Mouse (Mus musculus): Measurements from ENCODE around the gene Prox1. TPM values are rescaled to one million over a fixed set of nuclear protein-coding genes. Genes with fewer than 3 reads are reported as not detected.

Prox1 gene
- total RNA-seq, 2 experiments from 2014 or later = 25.6 to 31.7 TPM

GRCm38 (mm10) chr1:190079643-190080275 lies 90.8 kb downstream of the Prox1 start:
- no peak for DNase-seq

DNA sequence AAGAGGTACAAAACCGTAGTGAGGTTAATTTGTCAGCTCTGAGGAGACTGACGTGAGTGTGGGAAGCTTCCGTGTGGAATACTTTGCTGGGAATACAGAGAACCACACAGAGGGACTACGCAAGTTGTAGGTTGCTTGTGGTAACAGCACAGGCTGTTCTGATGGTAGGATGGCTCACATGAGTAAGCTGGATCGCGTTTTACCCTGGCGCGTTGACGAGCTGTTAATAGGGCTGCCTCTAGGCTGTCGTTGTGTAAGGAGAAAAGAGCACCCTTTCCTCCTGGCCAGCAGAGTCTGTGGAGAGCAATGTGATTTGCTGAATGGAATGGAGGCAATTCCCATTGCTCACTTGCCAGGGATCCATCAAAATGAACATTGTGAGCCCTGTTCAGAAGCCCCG lies 93.9 kb downstream of the Prox1 start:
- no peak for DNase-seq

Other genes with a start within 250 kb of the Prox1 start
- gene Smyd2, start 248.4 kb downstream of the Prox1 start, total RNA-seq (2021) = 10 to 100 TPM; 71.2 to 81.6 TPM